Mouse (Mus musculus) kidney, postnatal 36 days (tissue): ENCODE results near the gene Ccn6.
"Not testable (repeated sequence)": the region's sequence is repeated elsewhere in the genome, so short reads cannot be mapped to it uniquely, and the experiment has no call there.

Source experiments
- DNase-seq, 2 experiments: peaks; one replicate each; pipeline ENCODE4 v3.0.0; 2021 to 2022; ENCODE audit warnings: mixed read lengths in 2 of 2

Ccn6 gene

DNA sequence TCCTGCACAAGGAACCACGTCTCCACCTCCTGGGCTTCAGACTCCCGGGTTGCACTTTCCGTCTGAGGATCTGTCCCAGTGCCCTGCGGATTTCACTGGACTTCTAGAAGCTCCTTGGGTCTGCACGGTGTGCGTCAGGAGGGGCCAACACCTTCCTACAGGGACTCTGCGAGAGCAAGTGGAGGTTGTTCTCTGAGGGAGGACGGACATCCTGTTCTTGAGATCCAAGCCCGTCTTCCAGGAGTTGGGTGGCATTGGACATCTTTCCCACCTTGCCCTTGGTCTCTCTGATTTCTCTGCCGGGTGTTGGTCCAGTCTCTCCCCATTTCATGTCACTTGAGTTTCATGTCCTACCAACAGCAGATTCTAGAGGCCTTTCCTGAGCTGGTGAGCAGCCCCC, at the start of gene Ccn6:
Gene Ccn6, minus strand, starts transcription at position 101 of the 400 bp plus-strand sequence.
- DNase-seq, result no peak

DNA sequence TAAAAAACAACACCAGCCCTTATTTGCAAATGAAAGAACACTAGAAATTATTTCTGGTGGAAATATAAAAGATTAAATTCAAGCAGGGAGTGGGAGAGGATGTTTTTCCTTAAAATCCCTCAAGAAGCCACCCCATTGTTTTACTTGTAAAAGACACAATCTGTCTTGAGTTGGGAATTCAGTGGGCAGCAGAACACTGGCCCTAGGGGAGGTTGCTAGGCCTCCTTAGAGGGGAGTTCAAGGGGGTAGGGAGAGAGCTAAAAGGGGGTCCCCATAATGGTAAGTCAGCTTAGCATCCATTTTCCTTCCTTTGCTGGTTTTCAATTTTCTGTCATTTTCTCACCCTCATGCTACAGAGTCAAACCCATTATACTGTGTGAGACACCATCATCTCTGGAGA, 46.4 kb upstream of the Ccn6 start:
- DNase-seq, result no peak

DNA sequence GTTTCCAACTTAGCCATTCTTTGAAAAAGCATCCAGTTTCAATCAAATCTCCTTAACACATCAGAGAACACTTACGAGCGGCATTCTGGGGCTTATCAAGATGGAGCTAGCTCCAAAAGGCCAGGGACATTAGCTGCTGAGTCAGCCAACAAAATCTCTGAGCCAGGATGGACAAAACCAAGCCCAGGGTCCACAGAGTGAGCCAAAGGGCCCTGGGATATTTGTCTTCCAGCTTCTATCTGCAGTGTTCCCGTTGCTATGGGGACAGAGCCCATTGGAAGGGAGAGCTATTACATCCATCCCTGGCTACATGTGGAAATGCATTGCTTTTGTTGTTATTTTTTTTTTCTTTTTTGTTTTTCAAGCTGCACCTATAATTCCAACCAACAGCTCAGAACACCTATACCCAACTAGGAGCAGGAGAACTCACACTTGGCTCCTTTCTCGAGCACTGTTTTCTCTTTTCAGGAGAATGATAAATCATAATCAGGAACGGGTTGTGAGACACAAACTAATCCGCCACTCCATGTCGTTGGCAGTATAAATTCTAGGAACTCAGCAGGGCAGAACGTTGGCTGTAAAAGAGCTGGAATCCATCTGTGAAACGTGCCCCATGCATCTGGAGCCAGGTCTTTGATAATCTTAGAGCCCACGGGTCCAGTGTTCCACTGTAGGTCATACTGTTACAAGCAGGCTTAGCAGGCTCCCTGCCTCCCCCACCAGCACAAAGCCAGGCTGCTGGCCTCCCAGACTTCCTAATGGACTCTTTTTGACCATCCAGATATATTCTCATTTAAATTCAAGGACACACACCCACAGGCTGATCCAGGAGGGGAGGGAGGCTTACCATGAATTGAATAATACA, 45.8 kb upstream of the Ccn6 start:
- no peak for DNase-seq

DNA sequence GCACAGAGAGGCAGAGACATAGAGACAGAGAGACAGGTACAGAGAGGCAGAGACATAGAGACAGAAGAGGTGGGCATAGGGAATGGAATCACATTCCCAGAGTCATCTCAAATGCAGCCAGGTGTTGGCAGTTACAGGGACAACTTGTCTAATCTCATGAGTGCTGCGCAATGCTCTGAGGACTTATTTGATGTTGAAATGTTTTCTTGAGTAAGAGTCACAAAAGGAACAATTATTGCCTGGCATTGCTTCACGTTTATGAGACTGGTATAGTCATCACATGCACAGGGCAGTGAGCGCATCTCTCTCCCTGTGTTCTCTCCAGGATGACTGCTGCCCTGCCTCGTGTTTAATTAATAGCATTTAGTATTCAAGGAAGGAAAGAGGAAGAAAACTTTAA, 45.1 kb upstream of the Ccn6 start:
- no peak for DNase-seq

DNA sequence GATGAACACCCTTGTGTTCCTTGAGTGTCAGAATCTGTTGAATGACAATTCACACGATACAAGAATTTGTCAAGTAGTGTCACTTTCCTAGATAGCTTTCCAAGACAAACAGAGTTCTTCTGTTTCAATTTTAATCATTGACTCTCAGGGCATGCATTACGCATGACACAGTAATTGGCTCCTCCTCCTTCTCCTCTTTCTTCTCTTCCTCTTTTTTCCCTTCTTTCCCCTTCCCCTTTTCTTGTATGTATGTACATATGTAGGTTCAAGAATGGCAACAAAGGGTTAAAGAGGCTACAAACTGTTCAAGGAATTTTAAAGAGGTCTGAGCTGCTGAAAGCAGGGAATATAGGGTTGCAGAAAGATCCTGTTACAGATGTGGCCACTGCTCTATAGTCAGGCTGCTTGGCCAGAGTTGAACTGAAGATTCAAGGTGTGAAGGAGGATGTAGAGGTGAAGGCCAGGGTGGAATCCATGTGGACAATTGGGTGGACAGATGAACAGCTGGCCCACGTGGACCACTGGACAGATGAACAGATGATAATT, 43.8 kb upstream of the Ccn6 start:
- DNase-seq, result no peak

DNA sequence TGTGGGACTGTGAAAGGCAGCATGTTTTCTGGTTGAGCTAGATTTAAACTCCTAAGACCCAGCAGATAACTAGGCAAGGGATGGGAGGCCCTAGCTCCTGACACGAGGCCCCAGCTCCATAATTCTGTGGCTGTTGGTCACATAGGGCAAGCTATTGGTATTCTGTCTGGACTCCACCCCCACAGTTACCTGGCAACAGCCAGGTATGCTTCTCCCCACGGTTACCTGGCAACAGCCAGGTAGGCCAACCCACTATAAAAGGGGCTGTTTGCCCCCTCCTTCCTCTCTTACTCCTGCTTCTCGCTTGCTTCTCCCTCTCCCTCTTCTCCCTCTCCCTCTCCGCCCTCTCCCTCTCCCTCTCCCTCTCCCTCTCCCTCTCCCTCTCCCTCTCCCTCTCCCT, 38.9 kb upstream of the Ccn6 start:
- no peak for DNase-seq

DNA sequence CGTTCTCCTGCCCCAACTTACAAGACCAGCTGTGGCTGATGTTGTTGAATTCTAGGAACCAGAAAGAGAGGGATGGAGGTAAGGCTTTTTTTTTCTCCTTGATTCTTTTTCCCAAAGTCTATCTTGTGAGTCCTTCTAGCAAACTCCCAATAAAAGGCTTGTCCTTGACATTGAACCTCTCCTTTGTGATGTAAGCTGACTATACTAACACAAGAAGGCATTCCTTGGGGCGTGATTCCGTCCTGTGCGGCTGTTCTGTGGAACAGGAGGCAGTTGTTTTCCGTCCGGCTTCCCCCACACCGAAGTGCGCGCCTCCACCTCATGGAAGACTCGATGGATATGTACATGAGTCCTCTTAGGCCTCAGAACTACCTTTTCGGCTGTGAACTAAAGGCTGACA, 34.6 kb upstream of the Ccn6 start:
- not testable (repeated sequence) for DNase-seq

DNA sequence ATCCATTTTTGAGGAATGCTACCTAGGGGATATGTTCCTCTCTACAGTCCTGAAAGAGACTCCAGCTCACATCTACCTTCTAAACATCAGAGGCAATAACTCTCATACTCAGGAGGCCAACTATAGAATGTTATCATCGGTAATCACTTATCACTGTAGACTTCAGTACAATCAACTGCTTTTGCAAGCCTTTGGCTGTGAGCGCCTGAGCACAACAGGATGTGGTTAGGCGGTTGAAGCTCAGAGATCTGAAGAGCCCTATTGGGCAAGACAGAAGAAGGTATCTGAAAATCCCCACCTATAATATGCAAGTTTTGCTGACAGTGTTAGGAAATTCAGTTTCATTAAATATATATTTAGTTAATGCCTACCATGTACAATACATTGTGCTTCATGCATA, 29.1 kb upstream of the Ccn6 start:
- no peak for DNase-seq

DNA sequence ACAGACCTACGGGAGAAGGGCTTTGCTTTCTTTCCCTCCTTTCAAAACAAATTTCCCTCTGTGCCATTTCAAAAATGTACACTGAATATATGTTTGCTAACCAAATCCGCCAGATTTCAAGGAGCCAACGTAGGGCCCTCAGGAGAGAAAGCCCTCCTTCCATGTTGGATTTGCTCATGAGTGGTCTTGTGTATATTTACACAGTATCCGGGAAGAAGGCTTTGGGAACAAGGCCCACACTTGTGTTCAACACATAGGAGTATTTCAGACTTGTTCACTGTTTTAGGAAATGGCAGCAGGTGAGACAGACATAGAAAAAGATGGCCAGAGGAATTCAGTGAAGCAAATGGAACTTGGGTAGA, 21.9 kb upstream of the Ccn6 start:
- DNase-seq, result no peak

DNA sequence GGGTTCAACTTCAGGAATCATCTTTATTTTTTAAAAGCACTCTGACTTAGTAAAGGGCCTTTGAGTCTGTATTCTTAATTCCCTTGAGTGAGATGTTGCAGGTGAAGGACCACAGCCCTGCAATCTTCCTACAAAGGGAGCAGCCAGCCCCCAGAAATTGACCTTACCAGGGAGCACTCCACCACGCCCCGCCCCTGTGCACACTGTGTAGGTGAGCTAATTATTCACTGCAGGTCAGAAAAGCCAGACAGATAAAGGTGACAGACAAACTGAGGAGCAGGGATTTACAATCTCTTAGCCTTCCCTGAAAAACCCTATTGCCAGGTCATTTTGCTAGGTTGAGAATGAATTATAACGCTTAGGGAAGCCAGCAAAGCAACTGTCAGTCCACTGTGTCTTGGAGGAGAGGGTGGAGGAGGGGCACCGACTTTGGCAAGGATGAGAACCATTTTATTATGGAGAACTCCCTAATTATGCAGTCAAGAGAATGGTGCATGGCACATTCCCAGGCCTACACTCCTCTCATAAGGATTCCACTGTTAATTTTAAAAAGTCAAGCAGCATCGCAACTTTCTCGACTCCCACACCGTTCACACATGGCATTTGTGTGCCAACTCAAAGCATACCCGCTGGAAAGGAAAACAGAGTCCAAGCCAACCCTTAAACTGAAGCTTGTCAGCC, 21.4 kb upstream of the Ccn6 start:
- no peak for DNase-seq

DNA sequence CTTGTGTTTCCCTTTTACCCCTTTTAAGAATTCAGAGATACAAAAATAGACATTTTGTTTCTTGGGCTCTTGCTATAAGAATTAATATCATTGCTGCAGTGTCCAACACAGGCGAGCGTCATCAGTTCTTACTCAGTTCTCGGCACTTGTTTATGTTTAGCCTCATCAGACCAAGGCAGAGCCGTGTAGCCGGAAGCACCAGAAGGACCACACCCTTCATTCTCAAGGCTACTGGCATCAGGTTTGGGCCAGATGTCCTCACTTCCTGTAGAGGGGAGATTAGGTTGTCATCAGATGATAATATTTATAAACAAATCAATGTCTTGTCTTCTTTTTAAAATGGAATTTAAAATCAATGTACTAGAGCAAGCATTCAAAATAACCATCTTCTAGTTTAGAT, 13.4 kb upstream of the Ccn6 start:
- no peak for DNase-seq

DNA sequence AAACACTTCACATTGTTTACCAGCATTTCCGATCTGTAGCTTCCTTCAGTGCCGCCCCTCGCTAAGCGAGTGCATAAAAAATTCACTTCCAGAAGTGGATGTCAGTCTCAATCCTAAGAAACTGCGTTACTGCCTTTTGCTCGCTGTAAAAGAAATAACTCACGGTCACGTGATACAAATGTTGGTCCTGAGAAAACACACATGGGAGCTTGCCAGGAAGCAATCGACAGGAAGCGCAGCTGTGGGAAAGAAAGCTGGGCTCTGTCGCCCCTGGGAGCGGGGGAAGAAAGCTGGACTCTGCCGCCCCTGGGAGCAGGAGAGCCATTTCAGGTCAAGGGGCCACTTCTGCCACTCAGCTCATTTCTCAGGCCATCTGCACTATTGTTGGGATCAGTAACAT, 9.5 kb upstream of the Ccn6 start:
- peak; percentile 46 for DNase-seq

DNA sequence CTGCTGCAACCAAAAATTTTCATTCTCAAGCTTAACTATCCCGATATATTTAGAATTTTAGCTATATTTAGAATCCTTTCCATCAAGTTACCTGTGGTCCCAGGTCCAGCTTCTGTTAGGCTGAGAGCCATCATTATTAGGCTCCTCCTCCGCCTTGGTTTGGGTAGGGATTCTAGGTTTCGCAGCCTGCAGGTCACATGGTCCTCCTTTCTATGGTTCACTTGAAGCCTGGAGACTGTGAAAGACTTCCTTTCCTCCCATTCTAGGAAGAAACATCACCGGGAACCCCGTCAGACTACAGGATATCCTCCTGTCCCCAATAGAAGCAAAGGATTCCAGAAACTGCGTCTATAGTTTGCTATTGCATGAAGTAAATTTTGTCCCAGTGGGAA, 8.9 kb upstream of the Ccn6 start:
- no peak for DNase-seq

DNA sequence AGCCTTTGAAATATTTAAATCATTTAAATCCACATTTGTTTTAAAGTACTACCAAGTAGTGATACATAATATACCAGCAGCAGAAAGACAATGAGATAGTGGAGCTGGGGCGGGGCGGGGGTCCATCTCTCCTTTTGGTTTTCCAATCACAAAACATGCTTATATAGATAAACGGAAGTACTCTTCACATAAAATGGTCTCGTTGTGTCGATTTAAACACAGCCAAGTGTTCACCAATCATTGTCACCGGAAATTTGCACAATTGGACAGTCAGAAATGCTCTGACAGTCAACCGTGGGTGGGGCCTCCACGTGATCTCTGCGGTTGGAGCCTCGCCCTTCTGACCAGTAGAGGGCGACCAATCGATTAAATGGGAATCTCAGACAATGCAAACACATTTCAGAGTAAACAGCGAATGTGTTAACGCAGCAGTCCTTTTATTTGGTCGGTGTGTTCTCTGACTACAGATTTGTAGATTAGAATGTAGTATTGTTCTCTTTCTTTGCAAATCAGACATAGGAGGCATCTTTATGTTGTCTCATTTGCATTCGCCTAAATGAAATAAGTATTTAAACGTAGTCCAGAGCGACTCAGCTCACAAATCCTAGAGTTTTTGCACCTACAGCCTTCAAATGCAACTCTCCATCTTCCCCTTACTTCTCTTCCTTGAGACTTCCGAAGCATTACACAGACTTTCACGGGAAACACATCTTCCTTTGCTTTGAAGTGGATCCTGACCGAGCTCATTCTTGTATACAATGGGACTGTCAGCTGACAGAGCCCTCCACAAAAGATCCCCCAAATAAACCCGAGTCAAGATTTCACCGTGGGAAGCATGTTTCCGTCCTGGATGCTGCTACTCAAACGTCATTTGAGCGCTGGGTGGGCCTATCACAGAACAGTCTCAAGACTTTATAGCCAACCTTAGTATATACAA, 8.3 kb upstream of the Ccn6 start:
- DNase-seq, result peak; percentile 86 to 90

DNA sequence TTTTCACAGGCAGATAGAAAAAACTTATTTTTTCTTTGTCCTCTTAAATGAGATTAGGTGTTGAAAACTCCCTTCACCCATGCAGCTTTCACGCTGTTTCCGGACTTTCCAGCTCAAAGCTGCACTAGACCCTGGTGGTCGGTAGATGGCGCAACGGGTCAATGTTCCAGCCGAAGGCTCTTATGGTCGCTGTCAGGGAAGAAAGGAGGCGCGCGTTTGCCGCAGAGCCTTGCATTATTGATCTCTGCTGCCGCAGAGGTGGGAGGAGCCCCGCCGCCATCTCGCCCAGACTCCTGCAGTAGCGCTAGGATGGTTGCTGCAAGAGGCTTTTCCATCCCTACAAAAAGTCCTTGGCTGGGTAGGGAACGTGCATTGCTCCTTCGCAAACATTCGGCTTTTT, 7.5 kb upstream of the Ccn6 start:
- DNase-seq, result peak; percentile 90 to 94

DNA sequence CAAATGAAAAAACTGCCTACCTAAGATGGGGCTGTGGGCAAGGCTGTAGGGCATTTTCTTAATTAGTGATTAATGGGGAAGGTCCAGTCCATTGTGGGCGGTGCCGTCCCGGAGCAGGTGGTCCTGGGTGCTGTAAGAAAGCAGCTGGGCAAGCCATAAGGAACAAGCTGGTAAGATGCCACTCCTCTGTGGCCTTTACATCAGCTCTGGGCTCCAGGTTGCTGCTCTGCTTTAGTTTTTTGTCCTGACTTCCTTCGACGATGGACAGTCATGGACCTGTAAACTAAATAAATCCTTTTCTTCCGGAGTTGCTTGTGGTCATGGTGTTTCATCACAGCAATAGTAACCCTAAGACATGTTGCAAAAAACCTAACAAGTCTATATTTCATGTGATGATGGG, 7.1 kb upstream of the Ccn6 start:
- no peak for DNase-seq

DNA sequence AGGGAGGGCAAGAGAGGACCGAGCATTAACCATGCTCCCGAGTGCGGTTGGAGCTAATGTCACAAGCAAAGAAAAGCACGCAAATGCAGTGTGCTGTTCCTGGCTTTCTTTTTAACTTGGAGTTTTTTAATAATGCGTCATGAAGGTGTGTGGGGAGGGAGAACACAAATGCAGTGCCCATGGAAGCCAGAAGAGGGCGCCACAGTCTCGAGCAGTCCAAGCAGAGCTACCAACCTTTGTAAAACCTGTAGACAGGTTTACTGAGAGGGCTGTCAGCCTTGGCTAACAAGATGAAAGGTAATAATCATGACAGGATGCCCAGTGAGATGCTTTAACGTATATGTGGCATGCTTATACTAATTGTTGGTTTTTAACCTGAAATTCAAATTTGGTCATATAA, 6.6 kb upstream of the Ccn6 start:
- DNase-seq, result peak; percentile 57 to 86

DNA sequence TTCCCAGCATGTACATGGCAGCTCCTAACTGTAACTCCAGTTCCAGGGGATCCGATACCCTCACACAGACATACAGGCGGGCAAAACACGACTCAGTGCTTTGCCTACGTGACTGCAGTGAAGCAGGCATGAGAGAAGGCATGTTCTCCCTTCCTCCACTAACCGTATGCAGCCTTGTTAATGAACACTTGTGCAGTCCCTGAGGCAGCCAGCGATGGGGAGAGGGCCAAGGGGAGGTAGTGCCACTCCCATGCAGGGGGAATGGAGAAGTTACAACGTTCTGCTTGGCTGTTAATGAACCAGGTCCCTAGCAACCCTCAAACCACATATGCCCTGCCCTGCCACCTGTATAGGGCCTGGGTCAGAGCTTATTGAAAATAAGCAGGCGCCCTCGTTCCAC, 6.0 kb upstream of the Ccn6 start:
- DNase-seq, result no peak

DNA sequence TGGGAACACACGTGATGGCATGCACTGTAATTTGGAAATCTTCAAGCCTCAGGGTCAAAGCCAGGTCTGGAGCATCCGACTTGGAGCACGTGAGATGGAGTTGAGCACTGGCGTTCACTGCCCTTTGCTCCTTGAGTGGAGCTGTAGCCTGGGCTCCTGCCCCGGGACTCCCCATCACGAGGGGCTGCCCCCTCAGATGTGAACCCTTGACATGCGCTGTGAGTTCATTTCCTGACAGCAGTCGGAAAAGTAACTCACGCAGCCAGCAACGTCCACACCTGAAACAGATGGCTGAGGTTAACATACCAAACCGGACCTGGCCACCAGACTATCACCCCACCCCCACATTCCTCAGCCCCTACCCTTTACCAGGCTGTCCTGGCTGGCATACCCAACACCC, 4.0 kb upstream of the Ccn6 start:
- no peak for DNase-seq

DNA sequence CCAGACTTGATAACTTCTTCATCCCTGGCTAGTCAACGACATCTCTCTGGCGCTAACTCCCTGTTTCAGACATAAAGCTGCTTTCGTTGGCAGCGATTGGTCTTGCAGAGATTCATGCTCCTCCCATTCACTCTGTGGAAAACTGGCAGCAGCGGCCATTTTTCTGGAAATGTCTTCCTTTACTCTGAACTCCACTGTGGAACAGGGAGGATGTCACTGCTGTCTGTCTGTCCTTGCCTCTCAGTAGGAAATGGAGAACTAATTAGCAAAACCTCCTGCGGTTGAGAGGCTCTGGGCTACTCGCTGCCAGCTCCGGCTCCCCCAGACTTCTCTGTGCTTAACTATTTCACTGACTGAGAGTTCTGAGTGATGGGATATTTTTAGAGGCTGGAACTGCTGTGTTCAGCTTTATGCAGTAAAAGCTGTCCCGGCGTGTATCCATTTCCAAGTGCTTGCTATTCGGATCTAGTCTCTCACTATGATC, 2.1 kb upstream of the Ccn6 start:
- no peak for DNase-seq

DNA sequence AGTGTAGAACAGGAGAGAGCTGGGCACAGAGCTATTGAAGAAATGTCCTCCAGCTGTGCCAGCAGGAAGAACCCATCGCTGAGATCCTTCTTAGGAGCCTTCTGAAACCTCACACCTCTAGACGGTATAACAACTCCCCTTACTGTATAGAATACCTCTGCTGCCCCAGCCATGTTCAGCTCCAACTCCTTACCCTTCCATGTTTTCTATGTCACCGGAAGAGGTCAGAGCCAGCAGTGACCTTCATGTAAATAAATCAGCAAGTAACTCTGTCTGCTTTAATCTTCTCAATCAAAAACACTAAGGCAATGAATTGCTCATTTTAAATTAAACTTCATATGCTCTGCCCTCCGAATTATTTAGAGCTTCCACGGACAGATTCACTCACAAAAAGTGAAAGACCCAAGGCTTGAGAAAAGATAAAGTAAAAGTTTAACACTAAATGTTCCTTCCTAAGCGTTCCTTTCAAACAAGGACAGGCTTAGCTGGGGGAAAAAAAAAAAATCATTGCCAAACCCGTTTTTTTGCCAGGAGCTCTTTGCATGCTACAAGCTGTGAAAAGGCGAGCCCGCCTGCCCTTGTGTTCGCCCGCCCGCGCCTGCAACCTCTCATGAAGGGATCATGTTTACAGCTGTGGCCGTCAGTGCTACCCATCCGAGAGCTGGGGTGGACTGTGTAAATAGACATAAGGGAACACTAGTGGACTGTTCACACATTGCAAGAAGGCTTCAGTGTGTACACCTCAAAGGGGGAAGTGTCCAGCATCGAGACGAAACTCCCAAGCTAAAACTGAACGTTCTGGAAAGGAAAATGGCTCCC, 719 bp downstream of the Ccn6 start:
- DNase-seq, result peak; percentile 14 to 44

DNA sequence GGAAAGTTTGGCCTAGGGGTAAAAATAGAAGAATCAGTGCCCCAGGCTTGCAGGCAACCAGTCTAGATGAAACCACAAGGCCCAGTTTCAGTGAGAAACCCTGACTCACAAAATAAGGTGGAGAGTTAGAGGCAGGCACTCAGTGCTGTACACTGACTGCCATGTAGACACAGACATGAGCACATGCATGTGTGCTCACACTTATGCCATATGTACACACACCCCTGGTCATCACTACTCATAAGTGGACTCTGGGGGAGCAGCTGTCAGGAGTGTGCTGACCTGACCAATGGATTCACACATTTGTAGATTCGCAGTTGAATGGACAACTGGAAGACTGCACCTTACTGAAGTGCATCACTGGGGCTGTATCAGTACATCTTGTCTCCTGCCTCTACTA, 2.2 kb downstream of the Ccn6 start:
- DNase-seq, result no peak
